Mouse (Mus musculus) thymus, adult 2 months (tissue): ENCODE results near the gene Pin4. TPM values are rescaled to one million over a fixed set of nuclear protein-coding genes. Genes with fewer than 3 reads are reported as not detected.

Experiments used
- DNase-seq: peaks from one replicate; pipeline ENCODE4 v3.0.0; 2021
- H3K27ac ChIP-seq: fragments of 200-500 bp; 2 replicates; pipeline ENCODE4 v1.5.1; 2012; ENCODE audit warnings: low read length, control low read depth; ENCODE audit not compliant: control insufficient read depth, insufficient read depth
- H3K27me3 ChIP-seq: fragments of 200-500 bp; 2 replicates; pipeline ENCODE4 v1.6.1; 2012; ENCODE audit warnings: mild to moderate bottlenecking, low read length, moderate library complexity, mixed read lengths; ENCODE audit not compliant: control insufficient read depth, insufficient read depth
- H3K36me3 ChIP-seq: fragments of 200-500 bp; 2 replicates; pipeline ENCODE4 v1.6.1; 2012; ENCODE audit warnings: mild to moderate bottlenecking, low read length, moderate library complexity; ENCODE audit not compliant: control insufficient read depth, insufficient read depth
- H3K4me1 ChIP-seq: fragments of 200-500 bp; replicated peaks from 2 replicates; pipeline ENCODE4 v1.6.1; 2012; ENCODE audit warnings: low read length; ENCODE audit not compliant: control insufficient read depth, insufficient read depth
- H3K4me3 ChIP-seq: fragments of 200-500 bp; 2 replicates; pipeline ENCODE4 v1.5.1; 2012; ENCODE audit warnings: mild to moderate bottlenecking, low read length, control low read depth, moderate library complexity; ENCODE audit not compliant: control insufficient read depth, insufficient read depth
- CTCF ChIP-seq: fragments of 200-500 bp; IDR thresholded peaks from 2 replicates; pipeline ENCODE4 v1.5.1; 2012; ENCODE audit warnings: mild to moderate bottlenecking, control low read depth, low read length, moderate library complexity, borderline replicate concordance; ENCODE audit not compliant: control insufficient read depth, poor library complexity, insufficient read depth; ENCODE audit errors: extremely low read depth
- POLR2A ChIP-seq: fragments of 200-500 bp; IDR thresholded peaks from 2 replicates; pipeline ENCODE4 v1.6.1; 2012; ENCODE audit warnings: mild to moderate bottlenecking, low read length, control low read depth, moderate library complexity; ENCODE audit not compliant: control insufficient read depth, poor library complexity, insufficient read depth; ENCODE audit errors: extremely low read depth
- WGBS: fragments of 180-500 bp; shearing (Covaris S2); methylation state at CpG from one replicate; pipeline ENCODE4 v1.1.7; 2018; 5-methylcytosine and 5-hydroxymethylcytosine counted together
- polyA plus RNA-seq: library from polyadenylated mRNA; depleted of rRNA; stranded (reverse); fragments of >200 nt; gene quantifications from 2 replicates; pipeline ENCODE4 v1.2.3, GENCODE M21; 2012; rRNA removed

The Pin4 gene
- polyA plus RNA-seq, 1 experiment: 1.6 TPM

DNA sequence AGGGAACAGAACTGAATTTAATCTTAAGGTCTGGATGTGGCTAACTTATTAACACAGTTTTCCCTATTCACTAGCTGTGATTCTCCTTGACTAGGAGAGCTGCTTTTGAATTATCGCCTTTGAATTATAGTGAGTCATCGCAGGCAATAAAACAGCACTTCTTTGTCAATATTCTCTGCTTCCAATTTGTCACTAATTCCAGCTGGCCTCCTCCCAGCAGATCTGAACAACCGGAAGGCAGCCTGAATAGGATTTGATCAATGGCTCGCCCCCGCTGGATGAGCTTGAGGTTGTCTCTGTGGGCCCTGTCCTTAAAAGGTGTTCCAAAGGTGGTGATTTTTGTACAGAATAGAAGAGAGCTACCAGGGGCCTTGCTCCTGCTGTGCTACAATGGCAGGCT is 47.3 kb downstream of the Pin4 start:
- WGBS: 96% methylated on average over 5 of the region's 5 CpGs
- TF ChIP-seq POLR2A (no peak), CTCF (no peak)

DNA sequence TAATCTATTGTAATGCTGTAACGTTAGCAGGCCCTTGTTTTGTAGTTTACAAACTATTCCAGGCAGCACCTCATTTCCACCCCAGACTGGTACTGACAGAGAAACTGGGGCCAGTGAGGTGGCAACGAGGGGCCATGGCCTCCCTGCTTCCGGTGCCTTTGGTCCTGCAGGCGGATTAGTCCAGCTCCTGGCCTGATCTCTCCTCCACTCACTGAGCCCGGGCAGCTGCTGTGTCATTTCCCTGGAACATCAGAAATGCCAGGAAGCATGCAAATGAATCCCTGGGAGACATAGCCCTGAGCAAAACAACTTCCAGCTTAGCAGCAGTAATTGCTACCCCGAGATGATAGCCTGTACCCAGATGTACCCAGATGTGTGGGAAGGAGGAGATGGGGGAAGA is 47.7 kb downstream of the Pin4 start:
- H3K4me3 ChIP-seq: no peak overlapping the region
- H3K27ac ChIP-seq: no peak overlapping the region
- H3K4me1 ChIP-seq: no peaks in the 10 kb centered on the region
- H3K36me3 ChIP-seq: no peaks in the 10 kb centered on the region
- WGBS: 84% methylated on average over 6 of the region's 6 CpGs
- H3K27me3 ChIP-seq: no peaks in the 10 kb centered on the region
- TF ChIP-seq POLR2A (no peak), CTCF (no peak)
- DNase-seq: no peak

More for the DNA sequence above, 47.3 kb downstream of the Pin4 start:
- H3K27me3 ChIP-seq: no peaks in the 10 kb centered on the region
- no peak for DNase-seq
- no peak overlapping the region for H3K27ac ChIP-seq
- H3K36me3 ChIP-seq: no peaks in the 10 kb centered on the region
- H3K4me3 ChIP-seq: no peak overlapping the region
- H3K4me1 ChIP-seq: no peaks in the 10 kb centered on the region

DNA sequence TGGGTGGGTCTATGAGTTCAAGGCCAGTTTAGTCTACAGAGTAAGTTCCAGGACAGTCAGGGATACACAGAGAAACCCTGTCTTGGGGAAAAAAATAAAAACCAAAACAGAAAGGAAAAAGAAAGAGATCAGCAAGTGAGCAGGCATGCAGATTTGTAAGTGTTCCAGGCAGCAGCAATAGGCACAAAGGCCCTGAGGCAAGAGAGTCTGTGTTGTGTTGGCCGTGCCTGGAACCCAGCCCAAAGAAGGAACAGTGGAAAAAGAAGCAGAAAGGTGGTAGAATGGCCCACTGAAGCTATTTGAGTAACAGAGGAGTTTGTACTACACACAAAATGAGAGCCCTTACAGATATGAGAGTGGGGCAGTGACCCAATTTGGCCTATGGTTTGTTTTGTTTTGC is 50.5 kb downstream of the Pin4 start:
- 93% methylated on average over 1 of the region's 1 CpGs for WGBS
- no peaks in the 10 kb centered on the region for H3K36me3 ChIP-seq
- H3K4me3 ChIP-seq: no peak overlapping the region
- DNase-seq: no peak
- TF ChIP-seq POLR2A (no peak), CTCF (no peak)
- no peaks in the 10 kb centered on the region for H3K4me1 ChIP-seq
- H3K27me3 ChIP-seq: no peaks in the 10 kb centered on the region
- H3K27ac ChIP-seq: no peak overlapping the region

DNA sequence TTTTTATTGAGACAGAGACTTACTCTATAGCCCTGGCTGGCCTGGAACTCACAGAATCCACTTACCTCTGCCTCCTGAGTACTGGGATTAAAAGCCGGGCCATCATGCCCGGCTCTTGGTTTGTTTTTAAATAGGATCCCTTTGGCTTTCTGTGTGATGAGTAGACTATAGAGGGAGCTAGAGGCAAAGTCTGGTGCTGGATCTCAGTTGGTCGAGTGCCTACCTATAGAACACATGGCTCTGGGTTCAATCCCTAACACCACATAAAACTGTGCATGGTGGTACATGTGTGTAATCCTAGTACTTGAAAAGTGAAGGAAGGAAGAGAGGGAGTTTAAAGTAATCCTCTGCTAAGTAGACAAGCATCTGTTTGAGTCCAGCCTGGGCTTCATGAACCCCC is 50.9 kb downstream of the Pin4 start:
- Histone ChIP-seq H3K27me3 (no peaks in the 10 kb centered on the region), H3K4me1 (no peaks in the 10 kb centered on the region), H3K36me3 (no peaks in the 10 kb centered on the region), H3K4me3 (no peak overlapping the region), H3K27ac (no peak overlapping the region)
- 69% methylated on average over 3 of the region's 3 CpGs for WGBS
- TF ChIP-seq CTCF (no peak), POLR2A (no peak)
- DNase-seq: no peak

DNA sequence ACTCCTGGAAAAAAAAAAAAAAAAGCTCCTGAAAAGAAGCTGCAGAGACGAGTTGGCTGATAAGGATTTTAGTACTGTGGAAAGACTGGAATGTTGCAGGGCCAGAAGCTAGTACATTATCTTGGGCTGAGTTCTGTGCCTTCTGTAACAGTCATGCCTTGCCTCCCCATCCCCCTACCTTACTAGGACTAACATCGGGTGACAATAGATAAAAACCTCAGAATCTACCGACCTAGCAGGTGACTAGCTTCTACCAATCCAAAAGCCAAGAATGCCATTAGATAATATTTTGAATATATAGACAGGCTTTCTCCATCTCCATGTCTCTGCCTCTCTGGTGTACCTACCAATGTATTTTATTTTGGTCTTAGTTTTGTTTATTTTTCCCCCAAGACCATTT is 51.7 kb downstream of the Pin4 start:
- TF ChIP-seq POLR2A (no peak), CTCF (no peak)
- Histone ChIP-seq H3K27ac (no peak overlapping the region), H3K27me3 (no peaks in the 10 kb centered on the region), H3K36me3 (no peaks in the 10 kb centered on the region), H3K4me1 (no peaks in the 10 kb centered on the region), H3K4me3 (no peak overlapping the region)
- no peak for DNase-seq
- 76% methylated on average over 3 of the region's 3 CpGs for WGBS

DNA sequence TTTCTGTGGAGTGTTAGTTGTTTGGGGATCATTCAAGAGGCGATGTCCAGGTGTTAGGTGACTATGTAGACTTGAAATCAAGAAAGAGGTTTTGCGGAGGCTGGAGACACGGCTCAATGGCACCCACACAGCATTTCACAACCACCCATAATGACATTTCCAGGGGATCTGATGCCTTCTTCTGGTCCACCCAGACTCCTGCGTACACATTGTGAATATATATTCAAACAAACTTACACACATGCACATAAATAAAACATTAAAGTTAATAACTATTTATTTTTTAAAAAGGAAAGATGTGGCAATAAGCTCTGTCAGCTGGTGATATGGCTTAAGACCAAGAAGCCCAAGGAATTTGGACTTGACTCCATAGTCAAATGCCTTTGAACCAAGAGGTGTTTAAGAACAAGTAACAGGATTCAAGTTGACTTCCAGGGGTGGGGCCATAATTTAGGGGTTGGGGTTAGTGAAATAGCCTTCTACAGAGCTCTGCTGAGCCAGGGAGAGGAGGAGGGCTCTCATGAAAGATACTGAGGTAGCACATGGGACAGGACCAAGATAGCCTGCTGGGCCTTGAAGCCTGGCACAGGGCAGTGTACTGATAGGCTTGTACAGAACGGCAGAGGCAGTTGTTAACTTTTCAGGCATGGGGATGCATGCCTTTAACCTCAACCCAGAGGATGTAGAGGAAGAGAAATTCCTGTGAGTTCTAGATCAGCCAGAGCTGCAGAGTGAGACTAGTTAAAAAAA is 56.5 kb downstream of the Pin4 start:
- Histone ChIP-seq H3K27me3 (no peaks in the 10 kb centered on the region), H3K4me1 (no peaks in the 10 kb centered on the region), H3K4me3 (no peak overlapping the region), H3K27ac (no peak overlapping the region), H3K36me3 (no peaks in the 10 kb centered on the region)
- 93% methylated on average over 5 of the region's 5 CpGs for WGBS
- TF ChIP-seq POLR2A (no peak), CTCF (no peak)
- DNase-seq: no peak

Other genes with a start within 250 kb of the Pin4 start
- gene Rtl5, start 48.1 kb upstream of the Pin4 start, polyA plus RNA-seq: 2.7 and 4.0 TPM in 2 replicates
- gene Ercc6l, start 37.6 kb downstream of the Pin4 start, polyA plus RNA-seq: 2.9 and 3.6 TPM in 2 replicates
- gene Rps4x, start 69.9 kb downstream of the Pin4 start, polyA plus RNA-seq: 580 and 621 TPM in 2 replicates
- 1.4 and 2.0 TPM in 2 replicates for gene Cited1, start 132.7 kb downstream of the Pin4 start, polyA plus RNA-seq